Mouse (Mus musculus): ENCODE measurements around the gene Hlx. TPM values are rescaled to one million over a fixed set of nuclear protein-coding genes. Genes with fewer than 3 reads are reported as not detected.

The Hlx gene
- polyA plus RNA-seq, 1 experiment from 2014 or later: 9.7 TPM

DNA sequence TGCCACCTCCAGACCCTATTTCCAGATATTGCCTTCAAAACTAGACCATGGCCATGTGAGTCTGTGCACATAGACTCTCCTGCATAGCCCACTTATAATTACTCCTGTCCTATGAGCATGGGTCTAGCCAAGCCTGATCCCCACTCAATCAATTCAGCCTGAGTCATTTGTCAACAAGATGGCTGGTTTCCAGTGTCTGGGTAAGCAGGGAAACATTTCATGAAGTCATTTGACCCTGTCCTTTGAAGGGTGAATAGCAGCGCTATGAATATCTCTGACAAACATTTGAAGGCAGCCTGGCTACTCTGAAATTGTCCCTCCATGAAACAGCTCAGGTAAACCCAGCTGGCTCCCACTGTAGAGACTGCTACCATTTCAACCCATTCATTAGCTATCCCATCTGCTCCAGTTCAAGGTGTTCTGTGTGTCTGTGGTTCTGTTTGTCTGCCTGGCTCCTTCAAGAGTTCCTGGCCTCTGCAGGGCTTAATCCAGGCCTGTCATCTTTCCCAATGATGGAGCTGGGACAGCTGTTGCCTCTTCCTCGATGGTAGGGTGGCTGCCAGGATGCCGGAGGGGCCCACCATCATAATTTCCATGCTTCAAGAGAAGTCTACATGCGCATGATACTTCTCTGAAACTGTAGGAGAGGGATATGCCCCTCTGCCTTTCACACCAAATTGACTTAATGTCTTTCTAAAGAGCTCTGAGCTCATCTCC is 24.7 kb downstream of the Hlx start:
- Histone ChIP-seq H3K9me3 (ENCODE audit: low read length) (no peaks in the 10 kb centered on the region), H3K4me2 (ENCODE audit: low read depth, low read length) (no peak overlapping the region), H3K9ac (replicated peaks) (no peak overlapping the region), H3K27ac (ENCODE audit: low read depth) (no peak overlapping the region), H3K27me3 (ENCODE audit: insufficient read depth, low read length) (0 out of 2 replicates have a peak, but pooled peaks cover 4% of the 10 kb centered on the region), H3K36me3 (replicated peaks; ENCODE audit: insufficient read depth, low read length) (no peaks in the 10 kb centered on the region), H3K4me1 (ENCODE audit: insufficient read depth) (no peaks in the 10 kb centered on the region), H3K4me3 (ENCODE audit: low read depth, low read length) (no peak overlapping the region)
- no peak for DNase-seq
- TF ChIP-seq CTCF (IDR thresholded peaks at IDR 0.05; ENCODE audit: low read depth): no peak
- TF ChIP-seq EP300 (IDR thresholded peaks at IDR 0.05; ENCODE audit: low read depth): no peak
- 76% methylated on average over 4 of the region's 4 CpGs for WGBS (ENCODE audit: insufficient replicate concordance)
- no peak for ATAC-seq

DNA sequence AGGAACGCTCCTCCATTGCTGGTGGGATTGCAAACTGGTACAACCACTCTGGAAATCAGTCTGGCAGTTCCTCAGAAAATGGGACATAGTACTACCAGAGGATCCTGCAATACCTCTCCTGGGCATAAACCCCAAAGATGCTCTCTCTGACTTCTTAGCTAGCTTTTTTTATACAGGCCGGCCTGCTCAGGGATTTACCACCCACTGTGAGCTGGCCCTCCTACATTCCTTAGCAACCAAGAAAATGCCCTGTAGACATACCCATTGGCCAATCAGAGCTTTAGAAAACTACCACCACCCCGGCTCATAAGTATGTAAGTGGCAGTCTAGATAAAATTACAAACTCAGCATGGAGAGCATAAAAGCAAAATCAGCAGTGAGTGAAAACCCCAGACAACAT is 27.5 kb downstream of the Hlx start:
- H3K9ac ChIP-seq (replicated peaks): no peak overlapping the region
- TF ChIP-seq CTCF (IDR thresholded peaks at IDR 0.05; ENCODE audit: low read depth) (no peak), EP300 (IDR thresholded peaks at IDR 0.05; ENCODE audit: low read depth) (no peak)
- no peak overlapping the region for H3K27ac ChIP-seq (ENCODE audit: low read depth)
- 54% methylated on average over 3 of the region's 3 CpGs for WGBS (ENCODE audit: insufficient replicate concordance)
- no peaks in the 10 kb centered on the region for H3K27me3 ChIP-seq (ENCODE audit: insufficient read depth, low read length)
- no peaks in the 10 kb centered on the region for H3K36me3 ChIP-seq (replicated peaks; ENCODE audit: insufficient read depth, low read length)
- no peak for ATAC-seq
- H3K4me2 ChIP-seq (ENCODE audit: low read depth, low read length): no peak overlapping the region
- H3K9me3 ChIP-seq (ENCODE audit: low read length): no peaks in the 10 kb centered on the region
- H3K4me3 ChIP-seq (ENCODE audit: low read depth, low read length): no peak overlapping the region
- no peaks in the 10 kb centered on the region for H3K4me1 ChIP-seq (ENCODE audit: insufficient read depth)
- DNase-seq: no peak

DNA sequence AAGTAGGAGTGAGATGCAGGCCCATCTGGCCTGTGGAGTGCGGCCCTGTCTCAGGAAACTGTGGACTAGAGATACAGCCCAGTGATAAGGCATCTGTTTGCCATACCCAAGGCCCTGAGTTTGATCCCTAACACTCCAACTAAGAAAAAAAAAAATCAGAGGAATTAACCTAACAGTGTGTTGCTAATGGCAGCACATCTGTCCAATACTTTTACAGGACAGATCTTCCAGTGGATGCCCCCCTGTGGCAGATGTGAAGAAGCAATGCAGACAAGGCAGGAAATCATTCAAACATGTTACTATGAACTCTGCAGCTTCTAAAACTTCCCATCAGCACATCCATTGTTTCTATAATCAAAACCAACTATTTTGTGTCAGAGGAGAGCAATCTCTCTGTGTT is 33.1 kb downstream of the Hlx start:
- H3K9ac ChIP-seq (replicated peaks): no peak overlapping the region
- no peak for DNase-seq
- no peaks in the 10 kb centered on the region for H3K36me3 ChIP-seq (replicated peaks; ENCODE audit: insufficient read depth, low read length)
- H3K4me2 ChIP-seq (ENCODE audit: low read depth, low read length): no peak overlapping the region
- TF ChIP-seq CTCF (IDR thresholded peaks at IDR 0.05; ENCODE audit: low read depth): peak; percentile 57
- TF ChIP-seq EP300 (IDR thresholded peaks at IDR 0.05; ENCODE audit: low read depth): no peak
- 70% methylated on average over 1 of the region's 1 CpGs for WGBS (ENCODE audit: insufficient replicate concordance)
- H3K4me3 ChIP-seq (ENCODE audit: low read depth, low read length): no peak overlapping the region
- no peak overlapping the region for H3K27ac ChIP-seq (ENCODE audit: low read depth)
- H3K27me3 ChIP-seq (ENCODE audit: insufficient read depth, low read length): no peaks in the 10 kb centered on the region
- no peak for ATAC-seq
- H3K9me3 ChIP-seq (ENCODE audit: low read length): no peaks in the 10 kb centered on the region
- no peaks in the 10 kb centered on the region for H3K4me1 ChIP-seq (ENCODE audit: insufficient read depth)

DNA sequence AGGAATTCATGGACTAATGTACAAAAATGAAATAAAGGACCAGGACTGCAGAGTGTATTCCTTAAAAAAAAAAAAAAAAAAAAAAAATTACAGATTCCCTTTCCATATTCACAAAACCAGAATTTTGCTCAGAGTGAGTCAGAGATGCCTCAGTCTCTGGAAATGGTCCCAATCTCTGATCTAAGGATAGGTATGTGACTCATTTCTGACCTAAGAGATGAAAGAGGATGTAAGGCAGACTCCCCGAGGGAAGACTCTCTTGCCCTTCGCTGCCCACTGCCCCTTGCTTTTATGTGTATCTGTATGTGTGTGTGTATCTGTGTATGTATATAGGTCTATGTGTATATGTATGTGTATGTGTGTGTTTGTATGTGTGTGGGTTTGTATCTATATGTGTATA is 37.0 kb downstream of the Hlx start:
- WGBS (ENCODE audit: insufficient replicate concordance): 57% methylated on average over 2 of the region's 2 CpGs
- Histone ChIP-seq H3K9me3 (ENCODE audit: low read length) (no peaks in the 10 kb centered on the region), H3K4me1 (ENCODE audit: insufficient read depth) (no peaks in the 10 kb centered on the region), H3K4me3 (ENCODE audit: low read depth, low read length) (no peak overlapping the region), H3K4me2 (ENCODE audit: low read depth, low read length) (no peak overlapping the region), H3K27me3 (ENCODE audit: insufficient read depth, low read length) (no peaks in the 10 kb centered on the region), H3K36me3 (replicated peaks; ENCODE audit: insufficient read depth, low read length) (no peaks in the 10 kb centered on the region), H3K27ac (ENCODE audit: low read depth) (no peak overlapping the region), H3K9ac (replicated peaks) (no peak overlapping the region)
- TF ChIP-seq CTCF (IDR thresholded peaks at IDR 0.05; ENCODE audit: low read depth) (no peak), EP300 (IDR thresholded peaks at IDR 0.05; ENCODE audit: low read depth) (no peak)
- DNase-seq (no peak), ATAC-seq (no peak)

DNA sequence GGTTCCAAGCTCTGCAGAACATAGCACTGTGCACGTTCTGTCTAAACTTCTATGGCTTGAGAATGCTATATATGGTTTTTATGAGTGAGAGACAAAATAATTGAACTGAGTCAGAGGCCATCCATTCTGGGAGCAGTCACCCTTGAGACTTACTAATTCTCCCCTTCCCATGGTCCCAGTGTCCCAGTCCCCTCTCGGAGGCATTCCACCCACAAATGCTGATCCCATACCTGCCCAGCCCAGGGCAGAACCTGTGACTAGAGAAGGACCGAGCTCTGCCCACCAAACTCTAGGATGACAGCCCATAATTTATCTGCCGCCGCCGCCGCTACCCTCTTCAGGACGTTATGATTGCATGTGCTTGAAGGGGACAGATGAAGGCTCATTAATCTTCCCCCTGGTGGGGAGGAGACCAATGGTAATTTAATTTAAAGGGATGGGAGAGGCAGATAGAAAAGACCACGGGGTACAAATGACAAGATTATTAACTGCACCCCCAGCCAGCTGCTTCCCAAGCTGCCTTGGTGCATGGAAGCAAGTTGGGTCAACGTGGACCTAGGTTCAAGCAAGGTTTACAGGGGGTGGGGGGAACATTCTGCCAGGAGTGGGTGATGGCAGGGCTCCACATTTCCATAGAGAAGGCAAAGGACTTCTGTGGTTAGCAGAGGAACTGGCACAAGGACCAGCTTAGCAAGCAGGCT is 40.1 kb downstream of the Hlx start:
- Histone ChIP-seq H3K36me3 (replicated peaks; ENCODE audit: insufficient read depth, low read length) (no peaks in the 10 kb centered on the region), H3K4me1 (ENCODE audit: insufficient read depth) (no peaks in the 10 kb centered on the region), H3K27me3 (ENCODE audit: insufficient read depth, low read length) (peaks cover 6% of the 10 kb centered on the region; the same call in 1 of the 2 replicates), H3K4me2 (ENCODE audit: low read depth, low read length) (no peak overlapping the region), H3K9ac (replicated peaks) (no peak overlapping the region), H3K9me3 (ENCODE audit: low read length) (no peaks in the 10 kb centered on the region), H3K27ac (ENCODE audit: low read depth) (no peak overlapping the region), H3K4me3 (ENCODE audit: low read depth, low read length) (no peak overlapping the region)
- 44% methylated on average over 10 of the region's 10 CpGs for WGBS (ENCODE audit: insufficient replicate concordance)
- DNase-seq (no peak), ATAC-seq (no peak)
- no peak for TF ChIP-seq CTCF (IDR thresholded peaks at IDR 0.05; ENCODE audit: low read depth)
- no peak for TF ChIP-seq EP300 (IDR thresholded peaks at IDR 0.05; ENCODE audit: low read depth)

DNA sequence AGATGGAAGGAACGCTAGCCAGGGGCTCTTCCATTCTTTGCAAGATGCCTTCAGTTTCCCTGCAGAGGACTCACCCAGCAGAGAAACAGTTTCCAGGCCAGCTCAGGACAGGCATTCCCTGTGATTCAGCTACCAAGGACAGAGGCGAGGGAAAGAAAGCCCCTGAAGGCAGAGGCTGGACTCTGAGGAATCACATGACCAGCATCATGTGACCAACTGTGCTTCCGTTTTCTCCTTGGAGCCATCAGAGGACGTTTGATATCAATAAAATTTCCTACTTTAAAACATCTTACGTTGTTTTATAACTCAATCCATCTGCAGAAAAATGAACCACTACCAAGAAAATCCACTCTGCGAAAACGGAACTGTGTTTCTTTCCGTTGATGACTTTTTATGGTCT is 41.2 kb downstream of the Hlx start:
- Histone ChIP-seq H3K27me3 (ENCODE audit: insufficient read depth, low read length) (peaks cover 12% of the 10 kb centered on the region; the same call in 1 of the 2 replicates), H3K27ac (ENCODE audit: low read depth) (no peak overlapping the region), H3K9ac (replicated peaks) (no peak overlapping the region), H3K4me3 (ENCODE audit: low read depth, low read length) (no peak overlapping the region), H3K9me3 (ENCODE audit: low read length) (no peaks in the 10 kb centered on the region), H3K4me1 (ENCODE audit: insufficient read depth) (no peaks in the 10 kb centered on the region), H3K4me2 (ENCODE audit: low read depth, low read length) (no peak overlapping the region), H3K36me3 (replicated peaks; ENCODE audit: insufficient read depth, low read length) (no peaks in the 10 kb centered on the region)
- DNase-seq: no peak
- TF ChIP-seq EP300 (IDR thresholded peaks at IDR 0.05; ENCODE audit: low read depth) (no peak), CTCF (IDR thresholded peaks at IDR 0.05; ENCODE audit: low read depth) (no peak)
- WGBS (ENCODE audit: insufficient replicate concordance): 77% methylated on average over 8 of the region's 8 CpGs
- no peak for ATAC-seq
